ENCODE assay signal across 21 mouse cellular contexts in the genomic region with DNA sequence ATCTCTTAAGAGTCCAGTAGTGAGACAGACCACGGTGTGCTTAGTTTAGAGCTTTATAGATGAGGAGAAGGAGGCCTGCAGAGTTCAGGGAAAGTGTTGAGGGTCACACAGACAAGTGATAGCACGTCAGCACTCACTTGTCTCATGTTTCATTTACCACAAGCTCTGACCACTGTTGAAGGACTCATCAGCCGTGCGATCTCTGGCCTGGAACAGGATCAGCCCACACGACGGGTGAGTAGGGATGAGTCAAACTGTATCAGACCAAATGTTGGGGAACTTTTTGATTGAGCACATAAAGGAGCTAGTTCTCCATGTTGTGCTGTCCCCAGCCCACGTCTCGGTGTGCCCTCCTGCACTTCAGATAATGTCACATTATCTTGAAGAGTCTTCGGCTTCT. TPM values are rescaled to one million over a fixed set of nuclear protein-coding genes. Genes with fewer than 3 reads are reported as not detected.
DNase-seq lines count a peak whose midpoint lies in the region; ATAC-seq and TF ChIP-seq lines count a peak whose summit lies in the region.
"Had no signal": no experiment of that assay in that cellular context is flagged by ENCODE, and none has a peak within 500 bp of the region (broad histone marks: within the 10 kb centered on the region; RNA-seq: fewer than 3 reads in every experiment).

No protein-coding gene starts in this region.

- no peak overlapping the region for H3K4me3 ChIP-seq in heart, embryonic 12.5 days
- no peak overlapping the region for H3K4me3 ChIP-seq in heart, adult 2 months
- no peak overlapping the region for H3K4me3 ChIP-seq in midbrain, embryonic 13.5 days (replicated peaks)
- no peak overlapping the region for H3K4me3 ChIP-seq in midbrain, postnatal 0 days (ENCODE audit: low read depth, low read length)
- H3K4me3 ChIP-seq in embryonic facial prominence, embryonic 10.5 days = peak overlapping the region; percentile 95; the same call in 1 of the 2 replicates
- H3K4me3 ChIP-seq in myocyte = peak overlapping the region; percentile 80
- H3K4me3 ChIP-seq in cerebellum, adult 2 months (replicated peaks; ENCODE audit: insufficient read depth, low read depth, low read length) = no peak overlapping the region

- 67% methylated on average over 9 of the region's 9 CpGs for WGBS in heart, embryonic 12.5 days
- 74% methylated on average over 9 of the region's 9 CpGs for WGBS in heart, adult 2 months
- 93% methylated on average over 9 of the region's 9 CpGs for WGBS in midbrain, embryonic 13.5 days
- WGBS in midbrain, postnatal 0 days = 91% methylated on average over 9 of the region's 9 CpGs
- WGBS in embryonic facial prominence, embryonic 10.5 days = 91% methylated on average over 9 of the region's 9 CpGs
- 85% methylated on average over 9 of the region's 9 CpGs for WGBS in cerebellum, adult 2 months

- no peaks in the 10 kb centered on the region for H3K9me3 ChIP-seq in heart, embryonic 12.5 days (replicated peaks)
- H3K9me3 ChIP-seq in midbrain, embryonic 13.5 days = no peaks in the 10 kb centered on the region
- H3K9me3 ChIP-seq in midbrain, postnatal 0 days (ENCODE audit: low read length) = no peaks in the 10 kb centered on the region
- H3K9me3 ChIP-seq in embryonic facial prominence, embryonic 10.5 days = no peaks in the 10 kb centered on the region

- H3ac ChIP-seq in myocyte (ENCODE audit: control insufficient read depth, insufficient read length) = no peak overlapping the region

- H3K79me2 ChIP-seq in heart, adult 2 months (replicated peaks; ENCODE audit: control insufficient read depth, insufficient read depth, low read length) = no peaks in the 10 kb centered on the region
- peaks cover 9% of the 10 kb centered on the region for H3K79me2 ChIP-seq in myocyte (ENCODE audit: control insufficient read depth, insufficient read depth)

- intact Hi-C loops in heart, adult 2 months (cut with DNase I) = no loop called here

- H3K27me3 ChIP-seq in heart, embryonic 12.5 days (replicated peaks) = peaks cover 20% of the 10 kb centered on the region
- H3K27me3 ChIP-seq in heart, adult 2 months (ENCODE audit: control insufficient read depth, insufficient read depth, low read length) = no peaks in the 10 kb centered on the region
- H3K27me3 ChIP-seq in midbrain, embryonic 13.5 days = peaks cover 19% of the 10 kb centered on the region
- 0 out of 2 replicates have a peak, but pooled peaks cover 14% of the 10 kb centered on the region for H3K27me3 ChIP-seq in midbrain, postnatal 0 days (ENCODE audit: insufficient read depth, low read length)
- H3K27me3 ChIP-seq in embryonic facial prominence, embryonic 10.5 days (replicated peaks; ENCODE audit: low read depth, poor library complexity, severe bottlenecking) = peaks cover 26% of the 10 kb centered on the region
- peaks cover 10% of the 10 kb centered on the region for H3K27me3 ChIP-seq in myocyte (ENCODE audit: control insufficient read depth, insufficient read depth, insufficient read length)
- H3K27me3 ChIP-seq in cerebellum, adult 2 months (ENCODE audit: control insufficient read depth, insufficient read depth, low read length) = no peaks in the 10 kb centered on the region

- TF ChIP-seq POLR2A in heart, adult 2 months (IDR thresholded peaks at IDR 0.05; ENCODE audit: insufficient read depth, low read depth, low read length) = no peak
- TF ChIP-seq POLR2A in myocyte (IDR thresholded peaks at IDR 0.05; ENCODE audit: insufficient read length, low read depth) = no peak
- TF ChIP-seq POLR2A in cerebellum, adult 2 months (IDR thresholded peaks at IDR 0.05; ENCODE audit: borderline replicate concordance, insufficient read depth, low read length) = no peak

- peaks cover 15% of the 10 kb centered on the region for H3K4me1 ChIP-seq in heart, embryonic 12.5 days (replicated peaks)
- peaks cover 5% of the 10 kb centered on the region for H3K4me1 ChIP-seq in heart, adult 2 months (ENCODE audit: control insufficient read depth, insufficient read depth, low read length)
- H3K4me1 ChIP-seq in midbrain, embryonic 13.5 days (replicated peaks) = peaks cover 16% of the 10 kb centered on the region
- H3K4me1 ChIP-seq in midbrain, postnatal 0 days (ENCODE audit: insufficient read depth, low read length) = no peaks in the 10 kb centered on the region
- peaks cover 26% of the 10 kb centered on the region for H3K4me1 ChIP-seq in embryonic facial prominence, embryonic 10.5 days
- H3K4me1 ChIP-seq in cerebellum, adult 2 months (ENCODE audit: control insufficient read depth, insufficient read depth, low read length) = no peaks in the 10 kb centered on the region

- H3K4me2 ChIP-seq in heart, embryonic 12.5 days = peak overlapping the region; percentile 94
- H3K4me2 ChIP-seq in midbrain, embryonic 13.5 days (replicated peaks) = peak overlapping the region; percentile 98; the same call in 1 of the 2 replicates
- no peak overlapping the region for H3K4me2 ChIP-seq in midbrain, postnatal 0 days (ENCODE audit: low read depth, low read length, poor library complexity, severe bottlenecking)
- peak overlapping the region; percentile 89 for H3K4me2 ChIP-seq in myocyte (ENCODE audit: low read depth)

- no peak for TF ChIP-seq EP300 in heart, adult 2 months (IDR thresholded peaks at IDR 0.05; ENCODE audit: insufficient read depth, low read depth, low read length)

- peaks cover 48% of the 10 kb centered on the region for H3K36me3 ChIP-seq in heart, embryonic 12.5 days
- no peaks in the 10 kb centered on the region; the same call in 1 of the 2 replicates for H3K36me3 ChIP-seq in heart, adult 2 months (ENCODE audit: control insufficient read depth, insufficient read depth, low read length)
- peaks cover 49% of the 10 kb centered on the region for H3K36me3 ChIP-seq in midbrain, embryonic 13.5 days
- peaks cover 38% of the 10 kb centered on the region for H3K36me3 ChIP-seq in midbrain, postnatal 0 days (ENCODE audit: insufficient read depth, low read length)
- H3K36me3 ChIP-seq in embryonic facial prominence, embryonic 10.5 days (replicated peaks) = peaks cover 54% of the 10 kb centered on the region
- peaks cover 33% of the 10 kb centered on the region for H3K36me3 ChIP-seq in myocyte (ENCODE audit: control insufficient read depth, insufficient read depth)

- H3K27ac ChIP-seq in heart, embryonic 12.5 days (ENCODE audit: poor library complexity, severe bottlenecking) = no peak overlapping the region
- no peak overlapping the region for H3K27ac ChIP-seq in heart, adult 2 months
- no peak overlapping the region for H3K27ac ChIP-seq in midbrain, embryonic 13.5 days
- no peak overlapping the region for H3K27ac ChIP-seq in midbrain, postnatal 0 days (ENCODE audit: low read depth, low read length)
- H3K27ac ChIP-seq in embryonic facial prominence, embryonic 10.5 days (replicated peaks) = no peak overlapping the region
- H3K27ac ChIP-seq in cerebellum, adult 2 months (ENCODE audit: insufficient read depth, low read length) = no peak overlapping the region

- TF ChIP-seq CTCF in heart, adult 2 months (IDR thresholded peaks at IDR 0.05) = no peak
- TF ChIP-seq CTCF in midbrain, postnatal 0 days (IDR thresholded peaks at IDR 0.05) = no peak
- no peak for TF ChIP-seq CTCF in cerebellum, adult 2 months (IDR thresholded peaks at IDR 0.05; ENCODE audit: borderline replicate concordance, insufficient read depth, low read depth, low read length)

- H3K9ac ChIP-seq in heart, embryonic 12.5 days = no peak overlapping the region
- no peak overlapping the region for H3K9ac ChIP-seq in heart, adult 2 months (ENCODE audit: low read depth, low read length)
- no peak overlapping the region for H3K9ac ChIP-seq in midbrain, embryonic 13.5 days (replicated peaks)
- no peak overlapping the region for H3K9ac ChIP-seq in midbrain, postnatal 0 days (replicated peaks; ENCODE audit: low read length, poor library complexity, severe bottlenecking)

- ATAC-seq in heart, embryonic 12.5 days (ENCODE audit: insufficient number of reproducible peaks, low FRiP score) = no peak
- ATAC-seq in midbrain, embryonic 13.5 days = no peak
- no peak for ATAC-seq in midbrain, postnatal 0 days (ENCODE audit: low FRiP score)
- ATAC-seq: forebrain, embryonic 16.5 days; intestine, postnatal 0 days had no signal

- DNase-seq in heart, adult 2 months = no peak
- no peak for DNase-seq in midbrain, postnatal 0 days (ENCODE audit: low spot score)
- DNase-seq in embryonic facial prominence, embryonic 10.5 days (ENCODE audit: low spot score) = no peak
- no peak for DNase-seq in cerebellum, adult 2 months
- no peak for DNase-seq in adrenal gland, adult 8-10 months
- DNase-seq: cerebellum, adult 8-10 months; embryo, embryonic 11 days; heart, postnatal 36 days; kidney, postnatal 36 days; lung, adult 2 months; spleen, adult 18-20 months had no signal

RNA-seq across cellular contexts. Expression of gene Zpr1, which starts 1.6 kb away (rescaled TPM):
- polyA plus RNA-seq in heart, embryonic 12.5 days (2016; fragmentation: Nextera tagmentation; extraction: Ambion mirVana) = 34.1 and 36.8 TPM in 2 replicates
- total RNA-seq in heart, adult 2 months (2021) = 10 to 100 TPM; 19.8 to 21.4 TPM
- polyA plus RNA-seq in heart, adult 2 months (2012; rRNA removed) = 12.0 and 15.1 TPM in 2 replicates
- 54.5 and 61.0 TPM in 2 replicates for polyA plus RNA-seq in midbrain, embryonic 13.5 days (2015; fragmentation: Nextera tagmentation; extraction: Ambion mirVana)
- 33.7 and 46.1 TPM in 2 replicates for total RNA-seq in midbrain, postnatal 0 days (2014; rRNA removed)
- 46.3 and 46.8 TPM in 2 replicates for polyA plus RNA-seq in midbrain, postnatal 0 days (2015; fragmentation: Nextera tagmentation; extraction: Ambion mirVana)
- 70.8 and 71.1 TPM in 2 replicates for polyA plus RNA-seq in embryonic facial prominence, embryonic 10.5 days (2016; fragmentation: Nextera tagmentation; extraction: Ambion mirVana)
- polyA plus RNA-seq in myocyte (2012; fragmentation: generic; extraction: Trizol) = 33.1 TPM
- polyA plus RNA-seq in cerebellum, adult 2 months (2012; rRNA removed) = 37.9 and 40.3 TPM in 2 replicates
- 10 to 100 TPM; 42.2 to 44.5 (median 42.9) TPM for total RNA-seq in adrenal gland, adult 8-10 months (2022)

RNA-seq across cellular contexts. Expression of gene Apoa5, which starts 6.1 kb away (rescaled TPM):
- polyA plus RNA-seq in heart, embryonic 12.5 days (2016; fragmentation: Nextera tagmentation; extraction: Ambion mirVana) = not detected in 2 replicates
- total RNA-seq in heart, adult 2 months (2021) = not detected
- polyA plus RNA-seq in heart, adult 2 months (2012; rRNA removed) = 0.47 TPM in 1 of 2 replicates, not detected in the other
- not detected in 2 replicates for polyA plus RNA-seq in midbrain, embryonic 13.5 days (2015; fragmentation: Nextera tagmentation; extraction: Ambion mirVana)
- not detected in 2 replicates for total RNA-seq in midbrain, postnatal 0 days (2014; rRNA removed)
- not detected in 2 replicates for polyA plus RNA-seq in midbrain, postnatal 0 days (2015; fragmentation: Nextera tagmentation; extraction: Ambion mirVana)
- not detected in 2 replicates for polyA plus RNA-seq in embryonic facial prominence, embryonic 10.5 days (2016; fragmentation: Nextera tagmentation; extraction: Ambion mirVana)
- not detected for polyA plus RNA-seq in myocyte (2012; fragmentation: generic; extraction: Trizol)
- polyA plus RNA-seq in cerebellum, adult 2 months (2012; rRNA removed) = not detected in 2 replicates
- under 1 TPM in 2 of 4 experiments, not detected in 2; 0.10 to 0.41 TPM for total RNA-seq in adrenal gland, adult 8-10 months (2022)
- total RNA-seq: granulocyte monocyte progenitor cell, adult 5-6 weeks; heart, postnatal 36 days; megakaryocyte-erythroid progenitor cell, adult 5-6 weeks had no signal
- polyA plus RNA-seq: forebrain, embryonic 16.5 days; neural tube, embryonic 11.5 days; testis, adult 2 months; urinary bladder, adult 2 months had no signal

RNA-seq across cellular contexts. Expression of gene Bud13, which starts 8.3 kb away (rescaled TPM):
- polyA plus RNA-seq in heart, embryonic 12.5 days (2016; fragmentation: Nextera tagmentation; extraction: Ambion mirVana) = 16.2 and 18.4 TPM in 2 replicates
- 1 to 10 TPM; 7.1 to 7.4 TPM for total RNA-seq in heart, adult 2 months (2021)
- polyA plus RNA-seq in heart, adult 2 months (2012; rRNA removed) = 5.6 and 6.1 TPM in 2 replicates
- polyA plus RNA-seq in midbrain, embryonic 13.5 days (2015; fragmentation: Nextera tagmentation; extraction: Ambion mirVana) = 19.8 and 20.7 TPM in 2 replicates
- 15.0 and 15.7 TPM in 2 replicates for total RNA-seq in midbrain, postnatal 0 days (2014; rRNA removed)
- polyA plus RNA-seq in midbrain, postnatal 0 days (2015; fragmentation: Nextera tagmentation; extraction: Ambion mirVana) = 11.8 and 12.3 TPM in 2 replicates
- polyA plus RNA-seq in embryonic facial prominence, embryonic 10.5 days (2016; fragmentation: Nextera tagmentation; extraction: Ambion mirVana) = 34.3 and 34.7 TPM in 2 replicates
- polyA plus RNA-seq in myocyte (2012; fragmentation: generic; extraction: Trizol) = 9.5 TPM
- polyA plus RNA-seq in cerebellum, adult 2 months (2012; rRNA removed) = 11.9 and 12.8 TPM in 2 replicates
- total RNA-seq in adrenal gland, adult 8-10 months (2022) = 10 to 100 TPM; 10.4 to 14.9 (median 10.7) TPM

RNA-seq across cellular contexts. Expression of gene Apoa4, which starts 34.0 kb away (rescaled TPM):
- polyA plus RNA-seq in heart, embryonic 12.5 days (2016; fragmentation: Nextera tagmentation; extraction: Ambion mirVana) = 0.74 and 1.3 TPM in 2 replicates
- not detected for total RNA-seq in heart, adult 2 months (2021)
- 0.09 and 0.10 TPM in 2 replicates for polyA plus RNA-seq in heart, adult 2 months (2012; rRNA removed)
- polyA plus RNA-seq in midbrain, embryonic 13.5 days (2015; fragmentation: Nextera tagmentation; extraction: Ambion mirVana) = 0.08 and 0.57 TPM in 2 replicates
- not detected in 2 replicates for total RNA-seq in midbrain, postnatal 0 days (2014; rRNA removed)
- polyA plus RNA-seq in midbrain, postnatal 0 days (2015; fragmentation: Nextera tagmentation; extraction: Ambion mirVana) = not detected in 2 replicates
- polyA plus RNA-seq in embryonic facial prominence, embryonic 10.5 days (2016; fragmentation: Nextera tagmentation; extraction: Ambion mirVana) = not detected in 2 replicates
- not detected for polyA plus RNA-seq in myocyte (2012; fragmentation: generic; extraction: Trizol)
- polyA plus RNA-seq in cerebellum, adult 2 months (2012; rRNA removed) = 0.16 and 0.28 TPM in 2 replicates
- under 1 TPM in 1 of 4 experiments, not detected in 3; 0.16 TPM for total RNA-seq in adrenal gland, adult 8-10 months (2022)
- total RNA-seq: granulocyte monocyte progenitor cell, adult 5-6 weeks; heart, postnatal 36 days; megakaryocyte-erythroid progenitor cell, adult 5-6 weeks had no signal
- polyA plus RNA-seq: forebrain, embryonic 16.5 days; neural tube, embryonic 11.5 days had no signal

RNA-seq across cellular contexts. Expression of gene Apoc3, which starts 39.1 kb away (rescaled TPM):
- not detected in 2 replicates for polyA plus RNA-seq in heart, embryonic 12.5 days (2016; fragmentation: Nextera tagmentation; extraction: Ambion mirVana)
- total RNA-seq in heart, adult 2 months (2021) = not detected
- 1.4 and 3.3 TPM in 2 replicates for polyA plus RNA-seq in heart, adult 2 months (2012; rRNA removed)
- not detected in 2 replicates for polyA plus RNA-seq in midbrain, embryonic 13.5 days (2015; fragmentation: Nextera tagmentation; extraction: Ambion mirVana)
- not detected in 2 replicates for total RNA-seq in midbrain, postnatal 0 days (2014; rRNA removed)
- not detected in 2 replicates for polyA plus RNA-seq in midbrain, postnatal 0 days (2015; fragmentation: Nextera tagmentation; extraction: Ambion mirVana)
- not detected in 2 replicates for polyA plus RNA-seq in embryonic facial prominence, embryonic 10.5 days (2016; fragmentation: Nextera tagmentation; extraction: Ambion mirVana)
- polyA plus RNA-seq in myocyte (2012; fragmentation: generic; extraction: Trizol) = not detected
- polyA plus RNA-seq in cerebellum, adult 2 months (2012; rRNA removed) = 0.57 and 0.88 TPM in 2 replicates
- total RNA-seq in adrenal gland, adult 8-10 months (2022) = 1 to 10 TPM in 3 of 4 experiments, not detected in 1; 1.5 to 4.7 (median 4.2) TPM
- total RNA-seq: granulocyte monocyte progenitor cell, adult 5-6 weeks; heart, postnatal 36 days; megakaryocyte-erythroid progenitor cell, adult 5-6 weeks had no signal
- polyA plus RNA-seq: forebrain, embryonic 16.5 days; neural tube, embryonic 11.5 days; testis, adult 2 months had no signal

Comparison
In these comparisons a context has a peak if more than half of its experiments do, and no peak if none do; other contexts are left out.
1. H3K4me3 ChIP-seq: peak in embryonic facial prominence, embryonic 10.5 days (single experiment) and myocyte (single experiment); none in heart, embryonic 12.5 days (single experiment), heart, adult 2 months (single experiment), midbrain, embryonic 13.5 days (single experiment), midbrain, postnatal 0 days (single experiment) and cerebellum, adult 2 months (single experiment).